Mouse (Mus musculus) ovary, postnatal 14 days (tissue): ENCODE data around the gene Creb3l2.
A peak's percentile ranks its signal among the peaks of the same experiment; 100 is the strongest.

Experiments used
- DNase-seq: peaks from one replicate; pipeline ENCODE4 v3.0.0; 2022; ENCODE audit warnings: low spot score

The Creb3l2 gene

DNA sequence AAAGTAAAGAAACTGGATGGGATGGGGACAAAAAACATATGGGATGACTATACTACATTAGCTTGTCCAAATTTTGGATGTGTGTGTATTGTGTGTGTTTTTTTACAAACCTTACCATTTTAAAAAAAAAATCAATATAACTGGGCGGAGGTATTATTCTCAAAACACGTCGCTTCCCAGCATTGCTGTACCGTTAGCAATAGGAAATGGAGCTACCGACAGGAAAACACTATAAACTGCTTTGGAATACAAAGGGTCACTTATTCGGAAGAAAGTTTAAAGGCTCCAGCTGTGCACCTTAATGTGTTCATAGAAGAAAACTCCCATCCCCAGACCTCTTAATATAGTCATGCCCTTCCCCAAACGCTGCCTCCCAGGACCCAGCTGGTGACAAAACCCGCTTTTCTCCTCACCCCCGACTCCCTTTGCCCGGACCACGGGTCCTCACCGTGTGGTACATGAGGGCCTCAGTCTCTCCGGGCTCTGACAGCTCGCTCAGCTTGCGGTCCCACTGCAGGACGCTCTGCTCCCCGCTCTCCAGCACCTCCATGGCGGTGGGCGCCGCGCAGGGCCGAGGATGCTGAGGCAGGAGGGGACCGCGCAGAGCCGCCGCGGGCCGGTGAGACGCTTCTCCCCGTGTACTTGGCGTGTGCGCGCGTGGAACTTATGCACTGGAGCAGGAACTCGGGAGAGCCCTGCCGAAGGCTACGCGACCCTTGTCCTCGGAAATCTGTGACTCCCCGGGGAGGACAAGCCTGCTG, 515 bp downstream of the Creb3l2 start:
- no peak for DNase-seq

GRCm38 (mm10) chr6:37440491-37441250, 1.3 kb downstream of the Creb3l2 start:
- no peak for DNase-seq

DNA sequence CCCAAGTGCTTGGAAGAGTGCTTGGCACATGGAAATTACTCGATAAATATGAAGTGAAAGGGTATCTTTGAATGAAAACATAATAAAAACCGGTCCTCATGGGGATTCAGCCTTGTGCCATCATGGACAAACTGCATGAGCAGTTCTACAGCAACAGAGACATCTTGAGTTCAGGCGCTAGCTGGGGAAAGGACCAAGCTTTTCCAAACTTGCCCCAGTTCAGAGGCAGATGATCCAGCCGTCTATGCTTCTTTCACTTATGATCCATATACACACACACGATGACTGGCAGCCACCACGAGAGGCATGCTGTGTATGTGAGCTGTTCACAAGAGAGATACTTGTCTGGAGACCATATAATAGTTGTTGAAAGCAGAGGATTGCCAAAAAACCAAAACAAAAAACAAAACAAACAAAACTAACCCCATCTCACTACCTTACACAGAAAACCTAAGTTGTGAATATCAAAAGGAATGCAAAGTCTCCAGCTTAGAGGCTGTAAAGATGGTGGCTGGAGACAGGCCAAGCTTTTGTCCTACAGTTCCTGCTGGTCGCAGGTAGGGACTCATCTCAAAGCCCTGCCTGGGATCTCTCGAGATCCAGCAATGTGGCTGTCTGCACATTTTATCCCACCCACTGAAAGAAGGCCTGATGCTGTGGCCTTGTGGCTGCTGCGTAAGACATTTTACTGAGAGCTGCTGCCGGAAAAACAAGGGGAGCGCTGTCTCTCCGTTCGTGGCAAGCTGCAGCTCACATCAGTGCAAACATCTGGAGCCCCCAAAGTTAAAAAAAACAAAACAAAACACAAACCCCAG, 2.1 kb downstream of the Creb3l2 start:
- DNase-seq = no peak

GRCm38 (mm10) chr6:37438510-37438909, 3.4 kb downstream of the Creb3l2 start:
- no peak for DNase-seq

DNA sequence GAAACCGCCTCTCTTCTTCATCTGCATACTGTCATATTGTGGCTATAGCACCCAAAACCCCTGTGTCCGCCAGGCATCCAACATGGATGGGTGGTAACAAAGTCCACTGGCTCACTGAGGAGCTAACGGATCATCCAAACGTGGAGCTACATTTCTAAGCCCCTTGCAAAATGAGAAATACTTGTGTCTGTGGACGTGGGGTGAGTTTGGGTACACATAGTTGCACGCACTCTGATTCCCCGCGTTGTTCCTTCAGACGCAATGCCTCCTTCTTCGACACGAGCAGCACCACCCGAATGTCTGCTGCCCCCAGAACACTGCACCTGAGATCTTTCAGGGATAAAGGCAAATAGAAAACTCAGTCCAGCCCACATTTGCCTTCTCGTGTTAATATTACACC, 4.9 kb downstream of the Creb3l2 start:
- DNase-seq = no peak

GRCm38 (mm10) chr6:37435391-37435790, 6.6 kb downstream of the Creb3l2 start:
- no peak for DNase-seq

GRCm38 (mm10) chr6:37429849-37430470, 12.0 kb downstream of the Creb3l2 start:
- DNase-seq = no peak

GRCm38 (mm10) chr6:37428947-37429346, 13.0 kb downstream of the Creb3l2 start:
- DNase-seq = no peak

- no peak for DNase-seq
These were observed 13.9 kb downstream of the Creb3l2 start for GRCm38 (mm10) chr6:37428044-37428443.

DNA sequence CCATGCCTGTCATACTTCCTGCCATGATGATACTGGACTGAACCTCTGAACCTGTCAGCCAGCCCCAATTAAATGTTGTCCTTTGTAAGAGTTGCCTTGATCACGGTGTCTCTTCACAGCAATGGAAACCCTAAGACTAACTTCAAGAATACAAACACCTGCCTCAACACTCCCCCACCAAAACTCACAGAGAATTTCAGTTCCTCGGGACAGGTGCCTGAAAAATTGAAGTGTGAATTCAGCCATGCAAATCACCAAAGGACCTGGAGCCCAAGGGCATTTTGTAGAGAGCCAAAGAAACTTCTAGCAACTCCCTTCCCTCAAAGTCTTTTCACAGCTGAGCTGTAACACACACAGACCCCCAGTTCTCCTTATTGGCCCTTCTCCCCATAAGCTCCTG, 15.3 kb downstream of the Creb3l2 start:
- DNase-seq = no peak

DNA sequence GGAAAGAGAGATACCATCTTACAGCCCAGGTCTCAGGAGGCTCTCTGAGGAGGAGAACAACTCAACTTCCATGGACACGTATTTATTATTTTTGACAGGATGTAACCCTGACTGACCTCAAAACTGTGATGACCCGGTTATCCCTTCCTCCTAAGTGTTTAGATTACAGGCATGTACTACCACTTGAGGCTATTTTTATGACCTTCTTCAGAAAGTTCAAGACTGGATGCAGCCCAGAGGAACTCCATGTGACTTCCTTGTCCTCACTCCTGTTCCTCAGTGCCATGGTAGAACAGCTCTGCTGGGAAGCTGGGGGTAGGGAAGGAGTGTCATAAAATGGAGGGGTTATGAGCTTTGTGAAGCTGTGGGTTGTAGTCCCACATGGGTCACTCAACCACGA, 16.1 kb downstream of the Creb3l2 start:
- no peak for DNase-seq

DNA sequence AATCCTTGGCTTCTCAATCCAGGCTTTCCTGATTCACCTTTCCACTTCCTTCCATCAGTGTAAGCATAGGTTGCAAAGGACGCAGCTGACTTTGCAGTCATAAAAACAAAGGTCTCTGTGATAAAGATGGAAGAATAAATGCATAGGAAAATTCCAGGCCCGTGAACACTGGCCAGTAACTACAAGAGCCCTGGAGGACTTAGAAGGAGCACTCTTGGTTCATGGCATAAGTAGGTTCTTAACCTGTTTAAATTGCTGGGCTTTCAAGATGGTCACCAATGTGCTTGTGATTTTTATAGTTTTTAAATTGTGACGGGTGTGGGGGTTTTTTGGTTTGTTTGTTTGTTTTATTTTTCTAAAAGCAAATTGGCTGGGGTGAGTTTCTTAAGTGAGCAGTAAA, 16.9 kb downstream of the Creb3l2 start:
- DNase-seq = no peak

DNA sequence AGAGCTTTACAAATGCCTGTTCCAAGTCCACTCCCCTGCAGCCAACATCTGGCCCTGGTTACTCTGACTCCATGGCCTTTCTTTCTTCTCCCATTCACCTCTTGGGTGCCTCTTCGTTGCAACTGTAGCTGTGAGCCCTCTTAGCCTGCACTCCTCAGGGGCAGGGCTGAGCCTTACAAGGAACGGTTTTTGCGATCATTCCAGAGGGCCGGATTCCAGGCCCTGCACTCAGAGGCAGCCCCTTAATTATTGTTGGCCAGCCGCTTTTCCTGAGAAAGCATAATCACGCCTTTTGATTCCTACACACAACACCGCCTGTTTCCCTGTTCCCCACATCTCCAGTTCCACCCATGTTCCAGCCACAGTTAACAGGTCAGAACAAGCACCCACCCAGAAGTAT, 17.6 kb downstream of the Creb3l2 start:
- DNase-seq = no peak

DNA sequence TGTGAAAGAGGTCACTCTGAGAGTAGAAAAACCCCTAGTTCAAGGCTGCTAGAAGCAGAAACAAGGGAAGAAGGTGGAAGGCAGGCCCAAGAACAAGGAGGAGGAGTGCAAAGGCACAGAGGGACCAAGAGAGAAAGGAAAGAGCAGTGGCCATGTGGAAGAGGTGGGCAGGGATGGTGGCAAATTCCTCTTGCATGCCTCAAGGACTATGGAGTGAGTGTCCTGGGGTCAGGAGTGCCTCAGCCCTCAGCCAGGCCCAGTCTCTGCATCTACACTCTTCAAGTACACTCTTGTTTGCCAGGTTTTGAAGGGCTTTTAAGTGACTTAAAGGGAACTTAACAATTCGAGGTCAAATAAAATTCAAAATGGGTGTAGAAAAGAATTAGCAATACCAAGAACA, 18.6 kb downstream of the Creb3l2 start:
- DNase-seq = no peak

- no peak for DNase-seq
These were observed 20.8 kb downstream of the Creb3l2 start for GRCm38 (mm10) chr6:37421124-37421523.

DNA sequence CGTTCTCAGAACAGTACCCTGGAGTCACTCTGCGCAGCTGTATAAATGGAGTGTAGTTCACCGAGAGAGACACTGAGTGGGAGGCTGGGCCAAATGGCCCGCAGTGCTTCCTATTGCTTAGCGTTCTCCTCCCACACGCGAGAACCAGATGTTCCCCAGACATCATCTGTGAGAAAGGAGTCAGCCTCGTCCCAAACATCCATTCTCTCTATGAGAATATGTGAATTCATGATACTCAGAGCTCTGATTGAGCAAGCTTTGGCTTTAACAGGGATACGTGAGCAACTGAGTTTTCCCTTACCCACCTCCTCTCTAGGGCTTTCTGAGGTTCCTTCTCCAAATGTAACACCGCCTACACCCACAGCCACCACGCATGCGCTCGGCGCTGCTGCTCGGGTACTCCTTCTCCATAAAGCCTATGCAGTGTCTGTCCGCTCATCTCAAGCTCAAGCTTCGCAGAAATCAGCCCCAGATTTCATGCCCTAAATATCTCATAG, 22.5 kb downstream of the Creb3l2 start:
- DNase-seq = no peak

GRCm38 (mm10) chr6:37418931-37419330, 23.0 kb downstream of the Creb3l2 start:
- no peak for DNase-seq

GRCm38 (mm10) chr6:37416743-37417142, 25.2 kb downstream of the Creb3l2 start:
- no peak for DNase-seq

DNA sequence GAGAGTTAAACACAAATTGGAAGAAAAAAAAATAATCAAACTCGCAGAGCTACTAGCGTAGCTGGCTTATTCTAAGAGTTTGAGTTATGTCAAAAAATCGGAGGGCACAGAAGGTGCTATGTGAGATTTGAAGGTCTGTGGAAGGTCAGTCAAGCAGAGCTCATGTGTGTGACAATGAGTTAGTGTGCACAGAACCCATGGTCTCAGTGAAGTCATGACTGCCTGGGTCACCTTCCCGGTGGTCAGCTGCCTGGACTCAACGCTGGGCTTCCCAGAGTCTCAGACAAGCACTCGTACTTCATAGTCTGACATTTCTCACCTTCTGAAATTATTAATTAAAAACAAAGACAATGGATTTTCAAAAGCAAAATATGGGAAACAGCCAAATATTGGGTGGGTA, 26.4 kb downstream of the Creb3l2 start:
- no peak for DNase-seq

DNA sequence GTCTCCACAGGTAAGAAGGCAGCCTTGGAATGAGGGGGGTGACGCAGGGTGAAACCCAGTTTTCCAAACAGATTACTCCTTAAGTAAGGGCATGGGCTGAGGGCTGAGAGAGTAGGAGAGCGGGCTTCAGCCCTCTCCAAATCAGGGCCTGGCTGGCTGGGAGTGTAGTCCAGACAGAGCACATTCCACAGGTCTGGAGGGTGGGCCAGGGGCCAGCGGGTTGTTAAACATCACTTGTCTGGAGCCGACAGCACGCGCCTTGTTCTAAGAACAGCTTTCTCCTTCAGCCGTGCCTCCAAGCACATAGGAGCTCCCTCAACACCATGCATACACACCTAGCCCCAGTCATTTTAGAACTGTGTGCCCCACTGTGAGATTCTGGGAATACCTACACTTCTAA, 26.9 kb downstream of the Creb3l2 start:
- DNase-seq = peak; percentile 47

DNA sequence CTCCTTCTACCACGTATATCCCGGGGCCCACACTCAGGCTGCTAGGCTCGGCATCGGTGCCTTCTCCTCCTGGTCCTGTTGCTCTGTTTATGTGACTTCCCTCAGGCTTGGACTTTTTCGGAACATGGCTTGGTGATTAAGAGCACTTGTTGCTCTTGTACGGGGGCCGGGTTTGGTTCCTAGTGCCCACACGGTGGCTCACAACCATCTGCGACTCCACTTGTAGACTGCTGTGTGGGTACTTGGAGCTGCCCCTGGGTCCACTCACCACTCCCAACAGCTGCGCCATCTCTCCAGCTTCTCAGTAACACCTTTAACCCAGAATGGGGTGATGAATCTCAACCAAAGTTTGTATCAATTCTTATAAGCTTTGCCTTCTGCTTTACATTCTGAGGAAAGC, 27.4 kb downstream of the Creb3l2 start:
- no peak for DNase-seq

DNA sequence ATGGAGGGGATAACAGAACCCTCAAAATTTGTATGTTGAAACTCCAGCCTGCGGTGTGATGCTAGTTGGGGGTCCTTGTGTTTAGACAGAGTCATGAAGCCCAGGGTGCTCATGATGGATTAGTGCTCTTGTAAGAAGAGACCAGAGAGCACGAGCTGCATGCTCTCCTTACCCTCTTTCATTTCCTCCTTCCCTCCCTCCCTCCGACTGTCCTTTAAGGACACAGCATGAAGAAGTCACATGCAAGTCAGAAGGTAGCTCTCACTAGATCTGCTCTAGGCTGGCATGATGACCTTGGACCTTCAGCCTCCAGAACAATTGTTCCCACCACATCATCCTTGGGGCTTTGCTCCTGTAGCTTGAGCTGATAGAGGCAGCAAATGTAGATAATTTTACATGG, 30.2 kb downstream of the Creb3l2 start:
- DNase-seq = no peak
